Mouse (Mus musculus) left cerebral cortex, adult 8-10 months (tissue): ENCODE results near the gene Itpr3. TPM values are rescaled to one million over a fixed set of nuclear protein-coding genes. Genes with fewer than 3 reads are reported as not detected.

Experiments
- DNase-seq, 2 experiments: peaks; one replicate each; pipeline ENCODE4 v3.0.0; 2022; ENCODE audit warnings: low spot score in 2 of 2
- total RNA-seq, 4 experiments: library from RNA; stranded (reverse); gene quantifications; 2 replicates each; pipeline ENCODE4 v1.2.4; 2022

Gene Itpr3
- total RNA-seq, 4 experiments from 2014 or later: 3.7 to 5.3 (median 3.8) TPM

GRCm38 (mm10) chr17:27118676-27119539 lies 61.8 kb downstream of the Itpr3 start:
- no peak for DNase-seq

GRCm38 (mm10) chr17:27119540-27119895 lies 62.4 kb downstream of the Itpr3 start:
- DNase-seq: no peak

GRCm38 (mm10) chr17:27119954-27120353 lies 62.9 kb downstream of the Itpr3 start:
- no peak for DNase-seq

- DNase-seq: peak in 1 of 2 experiments; percentile 69
Observed at GRCm38 (mm10) chr17:27120561-27121024, 63.5 kb downstream of the Itpr3 start.

- DNase-seq: no peak
Observed at GRCm38 (mm10) chr17:27121266-27121665, 64.2 kb downstream of the Itpr3 start.

GRCm38 (mm10) chr17:27121781-27122180 lies 64.7 kb downstream of the Itpr3 start:
- DNase-seq: no peak

GRCm38 (mm10) chr17:27122701-27123100 lies 65.6 kb downstream of the Itpr3 start:
- no peak for DNase-seq

GRCm38 (mm10) chr17:27123103-27123502 lies 66.0 kb downstream of the Itpr3 start:
- DNase-seq: no peak

- DNase-seq: no peak
Observed at GRCm38 (mm10) chr17:27123813-27124375, 66.8 kb downstream of the Itpr3 start.

GRCm38 (mm10) chr17:27125185-27125584 lies 68.1 kb downstream of the Itpr3 start:
- peak; percentile 58 to 74 for DNase-seq

- no peak for DNase-seq
Observed at GRCm38 (mm10) chr17:27125669-27126202, 68.6 kb downstream of the Itpr3 start.

- DNase-seq: no peak
Observed at GRCm38 (mm10) chr17:27126974-27127373, 69.9 kb downstream of the Itpr3 start.

- no peak for DNase-seq
Observed at GRCm38 (mm10) chr17:27128189-27128588, 71.1 kb downstream of the Itpr3 start.

- no peak for DNase-seq
Observed at GRCm38 (mm10) chr17:27129291-27129690, 72.2 kb downstream of the Itpr3 start.

GRCm38 (mm10) chr17:27129819-27130218 lies 72.7 kb downstream of the Itpr3 start:
- DNase-seq: no peak

- no peak for DNase-seq
Observed at GRCm38 (mm10) chr17:27130246-27130645, 73.1 kb downstream of the Itpr3 start.

- DNase-seq: peak in 1 of 2 experiments; percentile 68
Observed at GRCm38 (mm10) chr17:27131240-27131665, 74.1 kb downstream of the Itpr3 start.

GRCm38 (mm10) chr17:27132238-27132637 lies 75.1 kb downstream of the Itpr3 start:
- peak in 1 of 2 experiments; percentile 54 for DNase-seq

GRCm38 (mm10) chr17:27133551-27134141 lies 76.5 kb downstream of the Itpr3 start, which contains the start of gene Uqcc2:
Uqcc2 (minus strand) TSS chr17:27133916.
- peak; percentile 94 to 95 for DNase-seq

GRCm38 (mm10) chr17:27134187-27134586 lies 77.1 kb downstream of the Itpr3 start:
- no peak for DNase-seq

- no peak for DNase-seq
Observed at GRCm38 (mm10) chr17:27134715-27135114, 77.6 kb downstream of the Itpr3 start.

GRCm38 (mm10) chr17:27138396-27138795 lies 81.3 kb downstream of the Itpr3 start:
- DNase-seq: no peak
